9 mouse cellular contexts compared by ENCODE assay signal in the genomic region with DNA sequence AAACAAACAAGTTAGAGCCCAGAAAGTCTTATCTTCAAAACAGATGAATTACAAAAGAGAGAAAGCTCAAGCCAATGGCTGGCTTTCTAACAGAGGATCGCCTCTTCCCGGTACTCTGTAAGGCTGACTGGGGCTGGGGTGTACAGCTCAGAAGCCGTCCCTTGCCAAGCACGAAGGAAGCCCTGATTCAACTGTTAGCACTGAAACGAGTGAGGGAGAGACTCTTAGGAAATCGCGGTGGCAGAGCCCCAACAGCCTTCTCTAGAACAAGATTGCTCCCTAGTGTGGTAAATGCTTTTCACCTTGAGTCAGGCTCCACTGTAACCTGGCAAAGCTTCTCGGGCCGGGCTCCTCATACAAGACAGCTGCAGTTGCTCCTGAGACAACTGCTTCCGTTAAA.
DNase-seq lines count a peak whose midpoint lies in the region; ATAC-seq and TF ChIP-seq lines count a peak whose summit lies in the region.
"Had no signal": no experiment of that assay in that cellular context is flagged by ENCODE, and none has a peak within 500 bp of the region (broad histone marks: within the 10 kb centered on the region; RNA-seq: fewer than 3 reads in every experiment).

No protein-coding gene starts in this region.

- no peak for TF ChIP-seq POLR2A in cerebellum, adult 2 months (IDR thresholded peaks at IDR 0.05; ENCODE audit: borderline replicate concordance, insufficient read depth, low read length)

- WGBS in lung, embryonic 15.5 days, result 14% methylated on average over 10 of the region's 10 CpGs
- 32% methylated on average over 10 of the region's 10 CpGs for WGBS in cerebellum, adult 2 months

- intact Hi-C loops in left cerebral cortex, postnatal 14 days (cut with DNase I), result no loop called here

- no peak overlapping the region for H3K4me3 ChIP-seq in lung, embryonic 15.5 days
- H3K4me3 ChIP-seq in cerebellum, adult 2 months (replicated peaks; ENCODE audit: insufficient read depth, low read depth, low read length), result no peak overlapping the region
- no peak overlapping the region for H3K4me3 ChIP-seq in layer of hippocampus, adult 2 months
- H3K4me3 ChIP-seq: embryonic facial prominence, embryonic 12.5 days had no signal

- peak overlapping the region; percentile 87 for H3K27ac ChIP-seq in lung, embryonic 15.5 days
- no peak overlapping the region for H3K27ac ChIP-seq in cerebellum, adult 2 months (ENCODE audit: insufficient read depth, low read length)
- H3K27ac ChIP-seq in layer of hippocampus, adult 2 months, result no peak overlapping the region
- H3K27ac ChIP-seq: embryonic facial prominence, embryonic 12.5 days had no signal

- H3K27me3 ChIP-seq in lung, embryonic 15.5 days, result no peaks in the 10 kb centered on the region
- H3K27me3 ChIP-seq in cerebellum, adult 2 months (ENCODE audit: control insufficient read depth, insufficient read depth, low read length), result no peaks in the 10 kb centered on the region
- H3K27me3 ChIP-seq: embryonic facial prominence, embryonic 12.5 days had no signal

- peak overlapping the region; percentile 39 for H3K4me2 ChIP-seq in lung, embryonic 15.5 days
- H3K4me2 ChIP-seq: embryonic facial prominence, embryonic 12.5 days had no signal

- peaks cover 35% of the 10 kb centered on the region for H3K4me1 ChIP-seq in lung, embryonic 15.5 days
- H3K4me1 ChIP-seq in cerebellum, adult 2 months (ENCODE audit: control insufficient read depth, insufficient read depth, low read length), result no peaks in the 10 kb centered on the region
- H3K4me1 ChIP-seq: embryonic facial prominence, embryonic 12.5 days had no signal

- DNase-seq in left cerebral cortex, postnatal 14 days (ENCODE audit: low spot score in 2 of 2), result peak; percentile 27 to 38
- DNase-seq in left cerebral cortex, adult 9 months (ENCODE audit: low spot score in 2 of 2), result no peak
- peak; percentile 50 for DNase-seq in gastrocnemius, postnatal 10 days
- peak; percentile 76 for DNase-seq in kidney, adult 11 months
- DNase-seq in thymus, postnatal 0 days (ENCODE audit: low spot score), result peak; percentile 45
- DNase-seq in cerebellum, adult 2 months, result no peak
- DNase-seq in layer of hippocampus, adult 2 months (ENCODE audit: low spot score in 2 of 2), result no peak

- H3K9ac ChIP-seq in lung, embryonic 15.5 days, result no peak overlapping the region
- H3K9ac ChIP-seq: embryonic facial prominence, embryonic 12.5 days had no signal

- no peak for TF ChIP-seq CTCF in cerebellum, adult 2 months (IDR thresholded peaks at IDR 0.05; ENCODE audit: borderline replicate concordance, insufficient read depth, low read depth, low read length)
- no peak for TF ChIP-seq CTCF in layer of hippocampus, adult 2 months (conservative IDR thresholded peaks at IDR 0.05)

- H3K9me3 ChIP-seq in lung, embryonic 15.5 days, result no peaks in the 10 kb centered on the region
- H3K9me3 ChIP-seq: embryonic facial prominence, embryonic 12.5 days had no signal

- no peaks in the 10 kb centered on the region for H3K36me3 ChIP-seq in lung, embryonic 15.5 days
- H3K36me3 ChIP-seq: embryonic facial prominence, embryonic 12.5 days had no signal

- ATAC-seq in lung, embryonic 15.5 days (ENCODE audit: borderline replicate concordance, extremely low read depth, low FRiP score, low TSS enrichment), result peak; percentile 50

Comparison
In these comparisons a context has a peak if more than half of its experiments do, and no peak if none do; other contexts are left out.
1. DNase-seq: peak in left cerebral cortex, postnatal 14 days (2 of 2), gastrocnemius, postnatal 10 days (single experiment), kidney, adult 11 months (single experiment) and thymus, postnatal 0 days (single experiment); none in left cerebral cortex, adult 9 months (0 of 2), cerebellum, adult 2 months (0 of 2) and layer of hippocampus, adult 2 months (0 of 2).